Mouse (Mus musculus): ENCODE data around the gene Kcnk16. TPM values are rescaled to one million over a fixed set of nuclear protein-coding genes. Genes with fewer than 3 reads are reported as not detected.

Gene Kcnk16
- polyA plus RNA-seq (2012), result not detected in 2 replicates

- TF ChIP-seq GATA1 (IDR thresholded peaks at IDR 0.05; ENCODE audit: low read length), result no peak
These were observed at the start of gene Kcnk16 for GRCm38 (mm10) chr14:20269082-20269809. TSS of gene Kcnk16 (minus strand) at chr14:20269199.

GRCm38 (mm10) chr14:20315137-20315536 is 46.1 kb upstream of the Kcnk16 start:
- no peak for TF ChIP-seq GATA1 (IDR thresholded peaks at IDR 0.05; ENCODE audit: low read length)

GRCm38 (mm10) chr14:20298131-20298530 is 29.1 kb upstream of the Kcnk16 start:
- TF ChIP-seq GATA1 (IDR thresholded peaks at IDR 0.05; ENCODE audit: low read length), result no peak

GRCm38 (mm10) chr14:20297616-20298015 is 28.6 kb upstream of the Kcnk16 start:
- no peak for TF ChIP-seq GATA1 (IDR thresholded peaks at IDR 0.05; ENCODE audit: low read length)

- TF ChIP-seq GATA1 (IDR thresholded peaks at IDR 0.05; ENCODE audit: low read length), result no peak
These were observed 25.9 kb upstream of the Kcnk16 start for GRCm38 (mm10) chr14:20294947-20295346.

GRCm38 (mm10) chr14:20294117-20294892 is 25.3 kb upstream of the Kcnk16 start, which contains the start of gene Nudt13:
TSS of gene Nudt13 (plus strand) at chr14:20294697.
- TF ChIP-seq GATA1 (IDR thresholded peaks at IDR 0.05; ENCODE audit: low read length), result no peak

- TF ChIP-seq GATA1 (IDR thresholded peaks at IDR 0.05; ENCODE audit: low read length), result no peak
These were observed 22.4 kb upstream of the Kcnk16 start for GRCm38 (mm10) chr14:20291391-20291790.

- no peak for TF ChIP-seq GATA1 (IDR thresholded peaks at IDR 0.05; ENCODE audit: low read length)
These were observed 578 bp downstream of the Kcnk16 start for GRCm38 (mm10) chr14:20268421-20268820.

- TF ChIP-seq GATA1 (IDR thresholded peaks at IDR 0.05; ENCODE audit: low read length), result no peak
These were observed 6.7 kb downstream of the Kcnk16 start for GRCm38 (mm10) chr14:20262346-20262745.

GRCm38 (mm10) chr14:20258185-20259113 is 10.6 kb downstream of the Kcnk16 start:
- no peak for TF ChIP-seq GATA1 (IDR thresholded peaks at IDR 0.05; ENCODE audit: low read length)

GRCm38 (mm10) chr14:20250237-20251171 is 18.5 kb downstream of the Kcnk16 start:
- TF ChIP-seq GATA1 (IDR thresholded peaks at IDR 0.05; ENCODE audit: low read length), result no peak

- TF ChIP-seq GATA1 (IDR thresholded peaks at IDR 0.05; ENCODE audit: low read length), result no peak
These were observed 21.0 kb downstream of the Kcnk16 start for GRCm38 (mm10) chr14:20248001-20248400.

- no peak for TF ChIP-seq GATA1 (IDR thresholded peaks at IDR 0.05; ENCODE audit: low read length)
These were observed 22.2 kb downstream of the Kcnk16 start for GRCm38 (mm10) chr14:20246811-20247266.

GRCm38 (mm10) chr14:20245861-20246260 is 23.1 kb downstream of the Kcnk16 start:
- TF ChIP-seq GATA1 (IDR thresholded peaks at IDR 0.05; ENCODE audit: low read length), result no peak
